ENCODE assay signal across 8 mouse cellular contexts in genomic region chr1:155091842-155092800, GRCm38 (mm10). TPM values are rescaled to one million over a fixed set of nuclear protein-coding genes. Genes with fewer than 3 reads are reported as not detected.
DNase-seq lines count a peak whose midpoint lies in the region; ATAC-seq and TF ChIP-seq lines count a peak whose summit lies in the region.

No protein-coding gene starts in this region.

- peaks cover 5% of the 10 kb centered on the region; the same call in 1 of the 2 replicates for H3K79me2 ChIP-seq in CH12.LX (replicated peaks; ENCODE audit: control insufficient read depth, extremely low read depth, insufficient read depth, poor library complexity, severe bottlenecking)

- TF ChIP-seq EP300 in CH12.LX (IDR thresholded peaks at IDR 0.05; ENCODE audit: low read length): no peak

- H3K4me1 ChIP-seq in cerebellum, adult 2 months (ENCODE audit: control insufficient read depth, insufficient read depth, low read length): peaks cover 17% of the 10 kb centered on the region
- H3K4me1 ChIP-seq in CH12.LX (ENCODE audit: control insufficient read depth in 1 of 2, insufficient read depth in 2 of 2): peaks cover 21 to 69% of the 10 kb centered on the region in 2 experiments
- H3K4me1 ChIP-seq in forebrain, embryonic 14.5 days (ENCODE audit: control insufficient read depth, insufficient read depth, low read length): peaks cover 49% of the 10 kb centered on the region
- peaks cover 38% of the 10 kb centered on the region for H3K4me1 ChIP-seq in hindbrain, embryonic 14.5 days (replicated peaks; ENCODE audit: control insufficient read depth, insufficient read depth, low read length)
- H3K4me1 ChIP-seq in limb, embryonic 12.5 days (replicated peaks): peaks cover 75% of the 10 kb centered on the region

- no peaks in the 10 kb centered on the region for H3K27me3 ChIP-seq in cerebellum, adult 2 months (ENCODE audit: control insufficient read depth, insufficient read depth, low read length)
- no peaks in the 10 kb centered on the region for H3K27me3 ChIP-seq in CH12.LX (replicated peaks)
- no peaks in the 10 kb centered on the region for H3K27me3 ChIP-seq in forebrain, embryonic 14.5 days (replicated peaks; ENCODE audit: control insufficient read depth, insufficient read depth, low read length)
- no peaks in the 10 kb centered on the region for H3K27me3 ChIP-seq in hindbrain, embryonic 14.5 days (ENCODE audit: control insufficient read depth, insufficient read depth, low read length)
- no peaks in the 10 kb centered on the region for H3K27me3 ChIP-seq in limb, embryonic 12.5 days

- no peak overlapping the region for H3K4me3 ChIP-seq in cerebellum, adult 2 months (replicated peaks; ENCODE audit: insufficient read depth, low read depth, low read length)
- no peak overlapping the region for H3K4me3 ChIP-seq in CH12.LX (replicated peaks in 1 of 3; ENCODE audit: low read depth in 2 of 3, low read length in 2 of 3, poor library complexity in 1 of 3)
- H3K4me3 ChIP-seq in forebrain, embryonic 14.5 days (ENCODE audit: low read depth, low read length): no peak overlapping the region
- H3K4me3 ChIP-seq in hindbrain, embryonic 14.5 days (replicated peaks; ENCODE audit: low read length): no peak overlapping the region
- H3K4me3 ChIP-seq in limb, embryonic 12.5 days (replicated peaks): no peak overlapping the region

- peak overlapping the region; percentile 26 for H3K4me2 ChIP-seq in CH12.LX (ENCODE audit: insufficient read depth, low read depth, poor library complexity, severe bottlenecking)
- peak overlapping the region; percentile 4; the same call in 1 of the 2 replicates for H3K4me2 ChIP-seq in forebrain, embryonic 14.5 days (ENCODE audit: low read length)
- no peak overlapping the region for H3K4me2 ChIP-seq in hindbrain, embryonic 14.5 days (replicated peaks)
- peak overlapping the region; percentile 32 for H3K4me2 ChIP-seq in limb, embryonic 12.5 days

- H3K9me3 ChIP-seq in CH12.LX (replicated peaks; ENCODE audit: low read length): no peaks in the 10 kb centered on the region
- H3K9me3 ChIP-seq in forebrain, embryonic 14.5 days (replicated peaks; ENCODE audit: control insufficient read depth, low read length): no peaks in the 10 kb centered on the region
- no peaks in the 10 kb centered on the region for H3K9me3 ChIP-seq in hindbrain, embryonic 14.5 days (ENCODE audit: control insufficient read depth, low read length)
- H3K9me3 ChIP-seq in limb, embryonic 12.5 days: no peaks in the 10 kb centered on the region

- peaks cover 0 to 7% of the 10 kb centered on the region in 2 experiments for H3K36me3 ChIP-seq in CH12.LX (replicated peaks in 1 of 2; ENCODE audit: control insufficient read depth in 1 of 2, insufficient read depth in 1 of 2, low read length in 1 of 2)
- H3K36me3 ChIP-seq in forebrain, embryonic 14.5 days (ENCODE audit: control insufficient read depth, insufficient read depth, low read length): peaks cover 4% of the 10 kb centered on the region; the same call in 1 of the 2 replicates
- H3K36me3 ChIP-seq in hindbrain, embryonic 14.5 days (replicated peaks; ENCODE audit: control insufficient read depth, insufficient read depth): no peaks in the 10 kb centered on the region
- H3K36me3 ChIP-seq in limb, embryonic 12.5 days: no peaks in the 10 kb centered on the region

- WGBS in cerebellum, adult 2 months: 23% methylated on average over 14 of the region's 14 CpGs
- 20% methylated on average over 13 of the region's 14 CpGs for WGBS in forebrain, embryonic 14.5 days
- WGBS in hindbrain, embryonic 14.5 days: 21% methylated on average over 14 of the region's 14 CpGs
- 12% methylated on average over 12 of the region's 14 CpGs for WGBS in limb, embryonic 12.5 days

- H3K27ac ChIP-seq in cerebellum, adult 2 months (ENCODE audit: insufficient read depth, low read length): no peak overlapping the region
- peak overlapping the region; percentile 45; the same call in 1 of the 2 replicates for H3K27ac ChIP-seq in CH12.LX (ENCODE audit: insufficient read depth, low read depth)
- peak overlapping the region; percentile 75 for H3K27ac ChIP-seq in forebrain, embryonic 14.5 days (ENCODE audit: low read depth, low read length)
- H3K27ac ChIP-seq in hindbrain, embryonic 14.5 days: peak overlapping the region; percentile 45
- H3K27ac ChIP-seq in limb, embryonic 12.5 days: peak overlapping the region; percentile 92

- dilution Hi-C loops in CH12.LX (cut with MboI; ENCODE audit: extremely low pct_ligation_motif_present, extremely low pct_unique_long_range_greater_than_20kb, low sequenced_read_pairs): no loop called here

- TF ChIP-seq RAD21 in CH12.LX (IDR thresholded peaks at IDR 0.05; ENCODE audit: low read depth, low read length): no peak

- no peak overlapping the region for H3K9ac ChIP-seq in CH12.LX (ENCODE audit: insufficient read depth, low read depth)
- H3K9ac ChIP-seq in forebrain, embryonic 14.5 days (ENCODE audit: low read length): peak overlapping the region; percentile 18; the same call in 1 of the 2 replicates
- H3K9ac ChIP-seq in hindbrain, embryonic 14.5 days: no peak overlapping the region
- H3K9ac ChIP-seq in limb, embryonic 12.5 days (replicated peaks): 0 out of 2 replicates have a peak overlapping the region, but pooled peaks have one; percentile 42

- no peak for TF ChIP-seq POLR2A in cerebellum, adult 2 months (IDR thresholded peaks at IDR 0.05; ENCODE audit: borderline replicate concordance, insufficient read depth, low read length)
- TF ChIP-seq POLR2A in CH12.LX (IDR thresholded peaks at IDR 0.05; ENCODE audit: low read depth, low read length): no peak

- DNase-seq in cerebellum, adult 2 months: peak; percentile 43 to 47
- no peak for DNase-seq in CH12.LX (ENCODE audit: extremely low read depth)
- peak; percentile 94 for DNase-seq in forebrain, embryonic 14.5 days (ENCODE audit: low spot score)
- DNase-seq in hindbrain, embryonic 14.5 days (ENCODE audit: low spot score): peak; percentile 76
- DNase-seq in ovary, postnatal 14 days (ENCODE audit: low spot score): peak; percentile 51
- no peak for DNase-seq in urinary bladder, postnatal 25 days (ENCODE audit: low spot score)

- ATAC-seq in cerebellum, adult (ENCODE audit: insufficient number of reproducible peaks, low FRiP score, low TSS enrichment): no peak
- ATAC-seq in forebrain, embryonic 14.5 days: peak; percentile 85
- peak; percentile 81; the same call in 1 of the 2 replicates for ATAC-seq in hindbrain, embryonic 14.5 days (ENCODE audit: low FRiP score)
- ATAC-seq in limb, embryonic 12.5 days (ENCODE audit: insufficient number of reproducible peaks, insufficient read depth, low FRiP score, low TSS enrichment, low read depth): peak; percentile 74

- in situ Hi-C loops in CH12.LX (cut with MboI; ENCODE audit: low pct_ligation_motif_present, low pct_unique_long_range_greater_than_20kb, low sequenced_read_pairs): no loop called here

- TF ChIP-seq CTCF in cerebellum, adult 2 months (IDR thresholded peaks at IDR 0.05; ENCODE audit: borderline replicate concordance, insufficient read depth, low read depth, low read length): no peak
- TF ChIP-seq CTCF in CH12.LX (conservative IDR thresholded peaks at IDR 0.05 in 1 of 2, IDR thresholded peaks at IDR 0.05 in 1 of 2; ENCODE audit: low read depth in 2 of 2, low read length in 2 of 2): no peak

TF ChIP-seq in CH12.LX, 34 proteins besides CTCF, POLR2A, EP300 and RAD21:
- peak; percentile 72 for TF ChIP-seq BHLHE40 (IDR thresholded peaks at IDR 0.05; ENCODE audit: low read depth, low read length)
- TF ChIP-seq KAT2A (IDR thresholded peaks at IDR 0.05; ENCODE audit: insufficient replicate concordance, low read length): no peak

RNA-seq across cellular contexts. Expression of gene Ier5, which starts 7.3 kb away (rescaled TPM):
- 13.0 and 13.7 TPM in 2 replicates for polyA plus RNA-seq in cerebellum, adult 2 months (2012; rRNA removed)
- 53.0 and 59.3 TPM in 2 replicates for total RNA-seq in CH12.LX (2012; rRNA removed)
- 47.7 and 54.2 TPM in 2 replicates for total RNA-seq in CH12.LX (2014; rRNA removed)
- 58.8 and 59.7 TPM in 2 replicates for polyA plus RNA-seq in CH12.LX (2012; ENCODE audit: insufficient read length, low read depth)
- polyA plus RNA-seq in forebrain, embryonic 14.5 days (2014; fragmentation: Nextera tagmentation; extraction: Ambion mirVana): 19.5 and 24.6 TPM in 2 replicates
- polyA plus RNA-seq in hindbrain, embryonic 14.5 days (2014; fragmentation: Nextera tagmentation; extraction: Ambion mirVana): 10.5 and 13.0 TPM in 2 replicates
- polyA plus RNA-seq in limb, embryonic 12.5 days (2016; fragmentation: Nextera tagmentation; extraction: Ambion mirVana): 15.8 and 16.1 TPM in 2 replicates

RNA-seq across cellular contexts. Expression of gene Mr1, which starts 54.5 kb away (rescaled TPM):
- 4.0 and 4.6 TPM in 2 replicates for polyA plus RNA-seq in cerebellum, adult 2 months (2012; rRNA removed)
- total RNA-seq in CH12.LX (2012; rRNA removed): 3.5 and 4.3 TPM in 2 replicates
- total RNA-seq in CH12.LX (2014; rRNA removed): 7.1 and 7.9 TPM in 2 replicates
- 6.1 and 7.6 TPM in 2 replicates for polyA plus RNA-seq in CH12.LX (2012; ENCODE audit: insufficient read length, low read depth)
- polyA plus RNA-seq in forebrain, embryonic 14.5 days (2014; fragmentation: Nextera tagmentation; extraction: Ambion mirVana): 0.80 and 1.2 TPM in 2 replicates
- 2.0 and 2.4 TPM in 2 replicates for polyA plus RNA-seq in hindbrain, embryonic 14.5 days (2014; fragmentation: Nextera tagmentation; extraction: Ambion mirVana)
- polyA plus RNA-seq in limb, embryonic 12.5 days (2016; fragmentation: Nextera tagmentation; extraction: Ambion mirVana): 4.0 and 5.0 TPM in 2 replicates

Comparison
In these comparisons a context has a peak if more than half of its experiments do, and no peak if none do; other contexts are left out.
1. DNase-seq: peak in cerebellum, adult 2 months (2 of 2), forebrain, embryonic 14.5 days (single experiment), hindbrain, embryonic 14.5 days (single experiment) and ovary, postnatal 14 days (single experiment); none in CH12.LX (single experiment) and urinary bladder, postnatal 25 days (single experiment).
2. H3K9ac ChIP-seq: peak in forebrain, embryonic 14.5 days (single experiment) and limb, embryonic 12.5 days (single experiment); none in CH12.LX (single experiment) and hindbrain, embryonic 14.5 days (single experiment).